Mouse (Mus musculus): ENCODE data around the gene Hivep1. TPM values are rescaled to one million over a fixed set of nuclear protein-coding genes. Genes with fewer than 3 reads are reported as not detected.
A peak's percentile ranks its signal among the peaks of the same experiment; 100 is the strongest.

Gene Hivep1
- total and polyA plus RNA-seq, 2 experiments from 2014 or later = 16.6 to 26.7 TPM

GRCm38 (mm10) chr13:42170802-42171201 lies 119.0 kb downstream of the Hivep1 start:
- Histone ChIP-seq H3K36me3 (ENCODE audit: insufficient read depth) (peaks cover 19% of the 10 kb centered on the region), H3K9me3 (ENCODE audit: low read length) (no peaks in the 10 kb centered on the region), H3K9ac (no peak overlapping the region), H3K27ac (ENCODE audit: low read depth, low read length) (no peak overlapping the region), H3K27me3 (ENCODE audit: insufficient read depth, low read length) (no peaks in the 10 kb centered on the region), H3K4me3 (ENCODE audit: low read depth, low read length) (no peak overlapping the region), H3K4me2 (ENCODE audit: low read depth) (no peak overlapping the region), H3K4me1 (ENCODE audit: insufficient read depth) (no peaks in the 10 kb centered on the region)
- WGBS = 100% methylated on average over 1 of the region's 1 CpGs
- ATAC-seq (no peak), DNase-seq (no peak)
- no peak for TF ChIP-seq CTCF (IDR thresholded peaks at IDR 0.05; ENCODE audit: low read depth)

GRCm38 (mm10) chr13:42174827-42175420 lies 123.1 kb downstream of the Hivep1 start:
- Histone ChIP-seq H3K27ac (ENCODE audit: low read depth, low read length) (no peak overlapping the region), H3K27me3 (ENCODE audit: insufficient read depth, low read length) (no peaks in the 10 kb centered on the region), H3K4me3 (ENCODE audit: low read depth, low read length) (no peak overlapping the region), H3K4me1 (ENCODE audit: insufficient read depth) (no peaks in the 10 kb centered on the region), H3K9me3 (ENCODE audit: low read length) (no peaks in the 10 kb centered on the region), H3K36me3 (ENCODE audit: insufficient read depth) (peaks cover 17% of the 10 kb centered on the region; the same call in 1 of the 2 replicates), H3K9ac (no peak overlapping the region), H3K4me2 (ENCODE audit: low read depth) (no peak overlapping the region)
- peak; percentile 74 for TF ChIP-seq CTCF (IDR thresholded peaks at IDR 0.05; ENCODE audit: low read depth)
- 21% methylated on average over 3 of the region's 3 CpGs for WGBS
- DNase-seq (peak; percentile 71), ATAC-seq (peak; percentile 59)

- no peak overlapping the region for H3K9ac ChIP-seq
- ATAC-seq = no peak
These were observed 130.8 kb downstream of the Hivep1 start for GRCm38 (mm10) chr13:42182635-42183034.

GRCm38 (mm10) chr13:42184131-42184530 lies 132.3 kb downstream of the Hivep1 start:
- H3K9me3 ChIP-seq (ENCODE audit: low read length) = no peaks in the 10 kb centered on the region
- H3K4me3 ChIP-seq (ENCODE audit: low read depth, low read length) = no peak overlapping the region
- no peak for TF ChIP-seq CTCF (IDR thresholded peaks at IDR 0.05; ENCODE audit: low read depth)
- no peak overlapping the region for H3K4me2 ChIP-seq (ENCODE audit: low read depth)
- no peaks in the 10 kb centered on the region for H3K4me1 ChIP-seq (ENCODE audit: insufficient read depth)
- no peaks in the 10 kb centered on the region for H3K27me3 ChIP-seq (ENCODE audit: insufficient read depth, low read length)
- 97% methylated on average over 17 of the region's 17 CpGs for WGBS
- ATAC-seq (no peak), DNase-seq (no peak)
- no peak overlapping the region for H3K27ac ChIP-seq (ENCODE audit: low read depth, low read length)
- no peak overlapping the region for H3K9ac ChIP-seq
- peaks cover 19% of the 10 kb centered on the region for H3K36me3 ChIP-seq (ENCODE audit: insufficient read depth)

More at GRCm38 (mm10) chr13:42182635-42183034, 130.8 kb downstream of the Hivep1 start:
- Histone ChIP-seq H3K4me3 (ENCODE audit: low read depth, low read length) (no peak overlapping the region), H3K27ac (ENCODE audit: low read depth, low read length) (no peak overlapping the region), H3K4me2 (ENCODE audit: low read depth) (no peak overlapping the region), H3K36me3 (ENCODE audit: insufficient read depth) (peaks cover 19% of the 10 kb centered on the region), H3K9me3 (ENCODE audit: low read length) (no peaks in the 10 kb centered on the region), H3K4me1 (ENCODE audit: insufficient read depth) (no peaks in the 10 kb centered on the region), H3K27me3 (ENCODE audit: insufficient read depth, low read length) (no peaks in the 10 kb centered on the region)
- 84% methylated on average over 5 of the region's 5 CpGs for WGBS
- DNase-seq = no peak
- no peak for TF ChIP-seq CTCF (IDR thresholded peaks at IDR 0.05; ENCODE audit: low read depth)

GRCm38 (mm10) chr13:42193016-42193415 lies 141.2 kb downstream of the Hivep1 start:
- DNase-seq (no peak), ATAC-seq (no peak)
- no peak overlapping the region for H3K9ac ChIP-seq
- no peaks in the 10 kb centered on the region for H3K36me3 ChIP-seq (ENCODE audit: insufficient read depth)
- H3K27me3 ChIP-seq (ENCODE audit: insufficient read depth, low read length) = no peaks in the 10 kb centered on the region; the same call in 1 of the 2 replicates
- TF ChIP-seq CTCF (IDR thresholded peaks at IDR 0.05; ENCODE audit: low read depth) = no peak
- no peak overlapping the region for H3K4me2 ChIP-seq (ENCODE audit: low read depth)
- H3K4me3 ChIP-seq (ENCODE audit: low read depth, low read length) = no peak overlapping the region
- WGBS = 18% methylated on average over 9 of the region's 9 CpGs
- no peaks in the 10 kb centered on the region for H3K4me1 ChIP-seq (ENCODE audit: insufficient read depth)
- H3K27ac ChIP-seq (ENCODE audit: low read depth, low read length) = no peak overlapping the region
- H3K9me3 ChIP-seq (ENCODE audit: low read length) = no peaks in the 10 kb centered on the region

GRCm38 (mm10) chr13:42195671-42196070 lies 143.8 kb downstream of the Hivep1 start:
- WGBS = 92% methylated on average over 7 of the region's 7 CpGs
- Histone ChIP-seq H3K36me3 (ENCODE audit: insufficient read depth) (no peaks in the 10 kb centered on the region), H3K4me2 (ENCODE audit: low read depth) (no peak overlapping the region), H3K9me3 (ENCODE audit: low read length) (no peaks in the 10 kb centered on the region), H3K4me1 (ENCODE audit: insufficient read depth) (no peaks in the 10 kb centered on the region), H3K4me3 (ENCODE audit: low read depth, low read length) (no peak overlapping the region), H3K27me3 (ENCODE audit: insufficient read depth, low read length) (no peaks in the 10 kb centered on the region; the same call in 1 of the 2 replicates), H3K9ac (no peak overlapping the region), H3K27ac (ENCODE audit: low read depth, low read length) (no peak overlapping the region)
- no peak for ATAC-seq
- TF ChIP-seq CTCF (IDR thresholded peaks at IDR 0.05; ENCODE audit: low read depth) = no peak
- DNase-seq = no peak

- H3K9me3 ChIP-seq (ENCODE audit: low read length) = no peaks in the 10 kb centered on the region
- H3K36me3 ChIP-seq (ENCODE audit: insufficient read depth) = no peaks in the 10 kb centered on the region
- no peaks in the 10 kb centered on the region for H3K27me3 ChIP-seq (ENCODE audit: insufficient read depth, low read length)
- DNase-seq (no peak), ATAC-seq (no peak)
- no peak overlapping the region for H3K4me2 ChIP-seq (ENCODE audit: low read depth)
- H3K4me1 ChIP-seq (ENCODE audit: insufficient read depth) = no peaks in the 10 kb centered on the region
- no peak for TF ChIP-seq CTCF (IDR thresholded peaks at IDR 0.05; ENCODE audit: low read depth)
- H3K27ac ChIP-seq (ENCODE audit: low read depth, low read length) = no peak overlapping the region
- no peak overlapping the region for H3K9ac ChIP-seq
- no peak overlapping the region for H3K4me3 ChIP-seq (ENCODE audit: low read depth, low read length)
- WGBS = 92% methylated on average over 2 of the region's 2 CpGs
These were observed 145.8 kb downstream of the Hivep1 start for GRCm38 (mm10) chr13:42197656-42198055.
